Mouse (Mus musculus) heart, postnatal 4 days (tissue): ENCODE measurements around the gene Nek3. TPM values are rescaled to one million over a fixed set of nuclear protein-coding genes. Genes with fewer than 3 reads are reported as not detected.

Experiments used
- DNase-seq: peaks from one replicate; pipeline ENCODE4 v3.0.0; 2021
- total RNA-seq, 2 experiments: library from RNA; stranded (reverse); gene quantifications; 2 replicates each; pipeline ENCODE4 v1.2.3; 2021

Nek3 gene
- total RNA-seq, 2 experiments from 2014 or later = 1.9 to 2.4 TPM

GRCm38 (mm10) chr8:22143764-22144491 is 22.3 kb downstream of the Nek3 start:
- DNase-seq = no peak

GRCm38 (mm10) chr8:22142592-22142991 is 23.6 kb downstream of the Nek3 start:
- DNase-seq = no peak

GRCm38 (mm10) chr8:22141836-22142385 is 24.3 kb downstream of the Nek3 start:
- DNase-seq = no peak

GRCm38 (mm10) chr8:22136462-22136861 is 29.8 kb downstream of the Nek3 start:
- peak; percentile 54 for DNase-seq

GRCm38 (mm10) chr8:22134750-22135135 is 31.5 kb downstream of the Nek3 start:
- no peak for DNase-seq

- no peak for DNase-seq
Measured at GRCm38 (mm10) chr8:22134078-22134749, 32.0 kb downstream of the Nek3 start.

- no peak for DNase-seq
Measured at GRCm38 (mm10) chr8:22132062-22132461, 34.2 kb downstream of the Nek3 start.

- peak; percentile 33 for DNase-seq
Measured at GRCm38 (mm10) chr8:22124220-22125152, 41.7 kb downstream of the Nek3 start, which contains the start of gene Nek5. Gene Nek5 (minus strand): TSS chr8:22125053.

GRCm38 (mm10) chr8:22107020-22107419 is 59.2 kb downstream of the Nek3 start:
- DNase-seq = no peak

GRCm38 (mm10) chr8:22091568-22091967 is 74.7 kb downstream of the Nek3 start:
- DNase-seq = peak; percentile 8

GRCm38 (mm10) chr8:22089226-22089625 is 77.0 kb downstream of the Nek3 start:
- no peak for DNase-seq

GRCm38 (mm10) chr8:22079313-22080007 is 86.8 kb downstream of the Nek3 start:
- DNase-seq = no peak

Other genes starting within 250 kb of the Nek3 start
- not detected for gene Defb15, start 233.7 kb downstream of the Nek3 start, total RNA-seq
- gene Defb35, start 228.1 kb downstream of the Nek3 start, total RNA-seq = not detected
- not detected for gene Defb13, start 219.7 kb downstream of the Nek3 start, total RNA-seq
- gene Fam90a1a, start 207.7 kb downstream of the Nek3 start, total RNA-seq = not detected
- not detected for gene Ccdc70, start 196.7 kb downstream of the Nek3 start, total RNA-seq
- gene Atp7b, start 106.1 kb downstream of the Nek3 start, total RNA-seq = under 1 TPM; 0.38 to 0.55 TPM
- gene Alg11, start 105.7 kb downstream of the Nek3 start, total RNA-seq = 10 to 100 TPM; 11.4 to 14.5 TPM
- not detected for gene Nek5, start 41.4 kb downstream of the Nek3 start, total RNA-seq
- 10 to 100 TPM; 32.1 to 34.8 TPM for gene Ckap2, start 19.4 kb upstream of the Nek3 start, total RNA-seq
- 10 to 100 TPM; 31.4 to 34.2 TPM for gene Vps36, start 26.4 kb upstream of the Nek3 start, total RNA-seq
- 10 to 100 TPM; 14.4 to 14.6 TPM for gene Thsd1, start 60.9 kb upstream of the Nek3 start, total RNA-seq
- gene Tpte, start 117.0 kb upstream of the Nek3 start, total RNA-seq = not detected
- gene Slc25a15, start 232.2 kb upstream of the Nek3 start, total RNA-seq = 10 to 100 TPM; 13.2 to 13.6 TPM
- gene Mrps31, start 244.9 kb upstream of the Nek3 start, total RNA-seq = 10 to 100 TPM; 49.4 to 52.1 TPM